Mouse (Mus musculus) hindbrain, embryonic 10.5 days (tissue): ENCODE measurements at regions not wholly inside any gene's neighbourhood (a gene's known extent, or its start where the extent isn't known, plus 50 kb on each side); places are given as distances from the start of the nearest gene placed in this dataset.

ENCODE experiments used
- DNase-seq: peaks from one replicate; pipeline ENCODE4 v3.0.0-alpha.2; 2017; ENCODE audit warnings: low spot score
- H3K27ac ChIP-seq: fragments of 300-500 bp; sonication (generic); 2 replicates; pipeline ENCODE4 v1.5.1; 2016; ENCODE audit warnings: mild to moderate bottlenecking, moderate library complexity
- H3K27me3 ChIP-seq: fragments of 300-500 bp; sonication (generic); 2 replicates; pipeline ENCODE4 v1.6.1; 2016; ENCODE audit warnings: mild to moderate bottlenecking; ENCODE audit not compliant: poor library complexity, insufficient read depth, severe bottlenecking
- H3K36me3 ChIP-seq: fragments of 300-500 bp; sonication (generic); 2 replicates; pipeline ENCODE4 v1.6.1; 2016; ENCODE audit warnings: mild to moderate bottlenecking, moderate library complexity
- H3K4me1 ChIP-seq: fragments of 300-500 bp; sonication (generic); replicated peaks from 2 replicates; pipeline ENCODE4 v1.6.1; 2016; ENCODE audit warnings: mild to moderate bottlenecking
- H3K4me3 ChIP-seq: fragments of 300-500 bp; sonication (generic); 2 replicates; pipeline ENCODE4 v1.5.1; 2016; ENCODE audit warnings: mild to moderate bottlenecking, moderate library complexity
- H3K9me3 ChIP-seq: fragments of 300-500 bp; sonication (generic); 2 replicates; pipeline ENCODE4 v1.6.1; 2016; ENCODE audit warnings: mild to moderate bottlenecking, moderate library complexity
- WGBS: fragments of 180-500 bp; shearing (Covaris S2); methylation state at CpG from one replicate; pipeline ENCODE4 v1.1.7; 2016; 5-methylcytosine and 5-hydroxymethylcytosine counted together

GRCm38 (mm10) chr3:132510240-132510639, 119.4 kb upstream of the Gimd1 start:
- H3K36me3 ChIP-seq: no peaks in the 10 kb centered on the region
- H3K9me3 ChIP-seq: no peaks in the 10 kb centered on the region
- no peak overlapping the region for H3K4me3 ChIP-seq
- 0 out of 2 replicates have a peak, but pooled peaks cover 5% of the 10 kb centered on the region for H3K4me1 ChIP-seq
- H3K27ac ChIP-seq: no peak overlapping the region
- 36% methylated on average over 1 of the region's 1 CpGs for WGBS
- DNase-seq: peak; percentile 2
- H3K27me3 ChIP-seq: no peaks in the 10 kb centered on the region

- Histone ChIP-seq H3K9me3 (no peaks in the 10 kb centered on the region), H3K27me3 (no peaks in the 10 kb centered on the region), H3K4me3 (no peak overlapping the region), H3K36me3 (no peaks in the 10 kb centered on the region), H3K4me1 (0 out of 2 replicates have a peak, but pooled peaks cover 5% of the 10 kb centered on the region), H3K27ac (no peak overlapping the region)
- 87% methylated on average over 8 of the region's 8 CpGs for WGBS
- DNase-seq: no peak
These were observed 117.0 kb upstream of the Gimd1 start for GRCm38 (mm10) chr3:132512526-132513102.

- no peak for DNase-seq
- H3K27ac ChIP-seq: no peak overlapping the region
These were observed 96.2 kb upstream of the Gimd1 start for GRCm38 (mm10) chr3:132533323-132533904.

GRCm38 (mm10) chr3:132539780-132540658, 89.6 kb upstream of the Gimd1 start:
- Histone ChIP-seq H3K27me3 (no peaks in the 10 kb centered on the region), H3K9me3 (no peaks in the 10 kb centered on the region), H3K4me1 (no peaks in the 10 kb centered on the region), H3K36me3 (no peaks in the 10 kb centered on the region), H3K27ac (no peak overlapping the region), H3K4me3 (no peak overlapping the region)
- 91% methylated on average over 9 of the region's 9 CpGs for WGBS
- DNase-seq: no peak

More at GRCm38 (mm10) chr3:132533323-132533904, 96.2 kb upstream of the Gimd1 start:
- H3K9me3 ChIP-seq: no peaks in the 10 kb centered on the region
- 73% methylated on average over 4 of the region's 4 CpGs for WGBS
- H3K36me3 ChIP-seq: no peaks in the 10 kb centered on the region
- no peaks in the 10 kb centered on the region for H3K27me3 ChIP-seq
- H3K4me1 ChIP-seq: no peaks in the 10 kb centered on the region
- H3K4me3 ChIP-seq: no peak overlapping the region

- WGBS: 93% methylated on average over 6 of the region's 6 CpGs
- Histone ChIP-seq H3K4me1 (no peaks in the 10 kb centered on the region), H3K27me3 (no peaks in the 10 kb centered on the region), H3K27ac (no peak overlapping the region), H3K4me3 (no peak overlapping the region), H3K36me3 (no peaks in the 10 kb centered on the region), H3K9me3 (no peaks in the 10 kb centered on the region)
- no peak for DNase-seq
These were observed 78.3 kb upstream of the Gimd1 start for GRCm38 (mm10) chr3:132551238-132551808.

- 93% methylated on average over 2 of the region's 2 CpGs for WGBS
- no peaks in the 10 kb centered on the region for H3K36me3 ChIP-seq
- H3K9me3 ChIP-seq: no peaks in the 10 kb centered on the region
- no peaks in the 10 kb centered on the region for H3K27me3 ChIP-seq
- no peak overlapping the region for H3K4me3 ChIP-seq
- H3K4me1 ChIP-seq: no peaks in the 10 kb centered on the region
- DNase-seq: no peak
- no peak overlapping the region for H3K27ac ChIP-seq
These were observed 63.9 kb upstream of the Gimd1 start for GRCm38 (mm10) chr3:132565755-132566154.

GRCm38 (mm10) chr3:132566301-132566700, 63.3 kb upstream of the Gimd1 start:
- Histone ChIP-seq H3K36me3 (no peaks in the 10 kb centered on the region), H3K9me3 (no peaks in the 10 kb centered on the region), H3K27ac (no peak overlapping the region), H3K4me3 (no peak overlapping the region), H3K4me1 (no peaks in the 10 kb centered on the region), H3K27me3 (no peaks in the 10 kb centered on the region)
- WGBS: 73% methylated on average over 7 of the region's 7 CpGs
- DNase-seq: no peak
